Mouse (Mus musculus) midbrain, embryonic 10.5 days (tissue): ENCODE measurements around the gene Cdk15. TPM values are rescaled to one million over a fixed set of nuclear protein-coding genes. Genes with fewer than 3 reads are reported as not detected.

Source experiments
- DNase-seq: peaks from one replicate; pipeline ENCODE4 v3.0.0-alpha.2; 2017; ENCODE audit warnings: low spot score
- H3K27ac ChIP-seq: fragments of 300-500 bp; sonication (generic); replicated peaks from 2 replicates; pipeline ENCODE4 v1.5.1; 2016; ENCODE audit warnings: mild to moderate bottlenecking
- H3K27me3 ChIP-seq: fragments of 300-500 bp; sonication (generic); 2 replicates; pipeline ENCODE4 v1.6.1; 2016; ENCODE audit warnings: low read depth, mild to moderate bottlenecking; ENCODE audit not compliant: poor library complexity, severe bottlenecking
- H3K36me3 ChIP-seq: fragments of 300-500 bp; sonication (generic); 2 replicates; pipeline ENCODE4 v1.6.1; 2016; ENCODE audit warnings: mild to moderate bottlenecking, moderate library complexity
- H3K4me1 ChIP-seq: fragments of 300-500 bp; sonication (generic); 2 replicates; pipeline ENCODE4 v1.6.1; 2016
- H3K4me3 ChIP-seq: fragments of 300-500 bp; sonication (generic); 2 replicates; pipeline ENCODE4 v1.5.1; 2016; ENCODE audit warnings: mild to moderate bottlenecking, moderate library complexity
- H3K9me3 ChIP-seq: fragments of 300-500 bp; sonication (generic); replicated peaks from 2 replicates; pipeline ENCODE4 v1.6.1; 2016; ENCODE audit warnings: mild to moderate bottlenecking
- WGBS: fragments of 180-500 bp; shearing (Covaris S2); methylation state at CpG from one replicate; pipeline ENCODE4 v1.1.7; 2016; 5-methylcytosine and 5-hydroxymethylcytosine counted together
- polyA plus RNA-seq: library from polyadenylated mRNA; unstranded; fragments of >200 nt; fragmentation: Nextera tagmentation; extraction: Ambion mirVana; gene quantifications from 2 replicates; pipeline ENCODE4 v1.2.1, GENCODE M21; 2016

The Cdk15 gene
- polyA plus RNA-seq, 1 experiment from 2014 or later = 0.77 TPM

GRCm38 (mm10) chr1:59391736-59392135 is 135.0 kb downstream of the Cdk15 start:
- 59% methylated on average over 3 of the region's 3 CpGs for WGBS
- Histone ChIP-seq H3K4me3 (no peak overlapping the region), H3K4me1 (peaks cover 40% of the 10 kb centered on the region), H3K9me3 (no peaks in the 10 kb centered on the region), H3K36me3 (no peaks in the 10 kb centered on the region), H3K27me3 (peaks cover 41% of the 10 kb centered on the region), H3K27ac (no peak overlapping the region)
- no peak for DNase-seq

- H3K27ac ChIP-seq = peak overlapping the region; percentile 61; the same call in 1 of the 2 replicates
These were observed 137.4 kb downstream of the Cdk15 start for GRCm38 (mm10) chr1:59394072-59394471.

GRCm38 (mm10) chr1:59394616-59395015 is 137.9 kb downstream of the Cdk15 start:
- WGBS = 20% methylated on average over 6 of the region's 6 CpGs
- peaks cover 47% of the 10 kb centered on the region for H3K27me3 ChIP-seq
- no peak for DNase-seq
- H3K4me3 ChIP-seq = no peak overlapping the region
- peak overlapping the region; percentile 61 for H3K27ac ChIP-seq
- peaks cover 64% of the 10 kb centered on the region for H3K4me1 ChIP-seq
- H3K9me3 ChIP-seq = no peaks in the 10 kb centered on the region
- H3K36me3 ChIP-seq = no peaks in the 10 kb centered on the region

More at GRCm38 (mm10) chr1:59394072-59394471, 137.4 kb downstream of the Cdk15 start:
- Histone ChIP-seq H3K4me1 (peaks cover 59% of the 10 kb centered on the region), H3K9me3 (no peaks in the 10 kb centered on the region), H3K4me3 (no peak overlapping the region), H3K36me3 (no peaks in the 10 kb centered on the region), H3K27me3 (peaks cover 47% of the 10 kb centered on the region)
- WGBS = 79% methylated on average over 4 of the region's 4 CpGs
- DNase-seq = no peak

GRCm38 (mm10) chr1:59395992-59396391 is 139.3 kb downstream of the Cdk15 start:
- WGBS = 24% methylated on average over 2 of the region's 2 CpGs
- DNase-seq = no peak
- Histone ChIP-seq H3K4me3 (no peak overlapping the region), H3K4me1 (peaks cover 70% of the 10 kb centered on the region), H3K27me3 (peaks cover 47% of the 10 kb centered on the region), H3K36me3 (no peaks in the 10 kb centered on the region), H3K27ac (0 out of 2 replicates have a peak overlapping the region, but pooled peaks have one; percentile 18), H3K9me3 (no peaks in the 10 kb centered on the region)

- H3K27ac ChIP-seq = no peak overlapping the region
- H3K36me3 ChIP-seq = no peaks in the 10 kb centered on the region
- no peaks in the 10 kb centered on the region for H3K9me3 ChIP-seq
- DNase-seq = peak; percentile 24
- H3K4me1 ChIP-seq = peaks cover 58% of the 10 kb centered on the region
- WGBS = 60% methylated on average over 2 of the region's 2 CpGs
- no peak overlapping the region for H3K4me3 ChIP-seq
- H3K27me3 ChIP-seq = peaks cover 51% of the 10 kb centered on the region
These were observed 143.0 kb downstream of the Cdk15 start for GRCm38 (mm10) chr1:59399554-59400325.

GRCm38 (mm10) chr1:59401253-59401652 is 144.5 kb downstream of the Cdk15 start:
- peaks cover 41% of the 10 kb centered on the region for H3K27me3 ChIP-seq
- no peak overlapping the region for H3K4me3 ChIP-seq
- WGBS = 86% methylated on average over 4 of the region's 4 CpGs
- peaks cover 43% of the 10 kb centered on the region for H3K4me1 ChIP-seq
- no peak overlapping the region for H3K27ac ChIP-seq
- H3K9me3 ChIP-seq = no peaks in the 10 kb centered on the region
- no peaks in the 10 kb centered on the region for H3K36me3 ChIP-seq
- DNase-seq = no peak

Other genes starting within 250 kb of the Cdk15 start
- not detected in 2 replicates for gene C2cd6, start 162.0 kb upstream of the Cdk15 start, polyA plus RNA-seq
- gene Tmem237, start 136.5 kb upstream of the Cdk15 start, polyA plus RNA-seq = 52.8 TPM in 2 replicates
- 0.25 and 0.33 TPM in 2 replicates for gene Mpp4, start 93.5 kb upstream of the Cdk15 start, polyA plus RNA-seq
- 14.0 and 17.1 TPM in 2 replicates for gene Als2, start 19.7 kb upstream of the Cdk15 start, polyA plus RNA-seq
- 5.9 and 8.6 TPM in 2 replicates for gene Fzd7, start 225.5 kb downstream of the Cdk15 start, polyA plus RNA-seq